Mouse (Mus musculus) erythroid progenitor cell, adult 5-6 weeks (primary cell): ENCODE results near the gene Arpc3. TPM values are rescaled to one million over a fixed set of nuclear protein-coding genes. Genes with fewer than 3 reads are reported as not detected.

ENCODE experiments used
- ATAC-seq: replicated peaks from 2 replicates; pipeline ENCODE4 v1.8.0; 2016; ENCODE audit warnings: moderate number of reproducible peaks, mild to moderate bottlenecking, moderate TSS enrichment, inconsistent platforms; ENCODE audit not compliant: poor library complexity, low FRiP score, severe bottlenecking
- total RNA-seq, 2 experiments: library from RNA; stranded (forward) in 1 of 2; stranded (reverse) in 1 of 2; fragments of 150-400 nt in 1 of 2; fragments of 186-747, 209-891 nt in 1 of 2; gene quantifications; 2 replicates each; pipeline versions ENCODE4 v1.2.3 to v1.2.4; 2015 to 2017; ENCODE audit warnings: low replicate concordance in 2 of 2

The Arpc3 gene
- total RNA-seq (2015; ENCODE audit: low replicate concordance), result 115 and 159 TPM in 2 replicates
- 270 and 286 TPM in 2 replicates for total RNA-seq (2017; ENCODE audit: low replicate concordance)

DNA sequence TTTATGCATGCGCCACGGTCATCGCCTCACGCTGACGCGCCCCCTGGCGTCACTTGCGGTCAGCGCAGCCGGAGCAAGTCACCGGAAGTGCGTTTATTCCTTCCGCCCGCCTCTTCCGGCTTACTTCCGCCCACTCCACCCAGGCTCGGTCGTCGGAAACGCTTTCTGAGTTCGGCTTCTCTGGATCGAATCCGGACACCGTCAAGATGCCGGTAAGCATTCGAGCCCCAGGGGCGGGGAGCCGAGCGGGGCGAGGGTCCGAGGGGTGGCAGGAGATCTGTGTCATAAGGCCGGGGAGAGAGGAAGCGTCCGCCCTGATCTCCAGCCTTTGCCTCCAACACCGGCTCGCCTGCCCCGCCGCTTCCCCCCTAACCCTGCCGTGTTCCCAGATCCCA, at the start of gene Arpc3:
Gene Arpc3, plus strand, starts transcription at position 93 of the 395 bp plus-strand sequence.
- peak; percentile 95 for ATAC-seq

DNA sequence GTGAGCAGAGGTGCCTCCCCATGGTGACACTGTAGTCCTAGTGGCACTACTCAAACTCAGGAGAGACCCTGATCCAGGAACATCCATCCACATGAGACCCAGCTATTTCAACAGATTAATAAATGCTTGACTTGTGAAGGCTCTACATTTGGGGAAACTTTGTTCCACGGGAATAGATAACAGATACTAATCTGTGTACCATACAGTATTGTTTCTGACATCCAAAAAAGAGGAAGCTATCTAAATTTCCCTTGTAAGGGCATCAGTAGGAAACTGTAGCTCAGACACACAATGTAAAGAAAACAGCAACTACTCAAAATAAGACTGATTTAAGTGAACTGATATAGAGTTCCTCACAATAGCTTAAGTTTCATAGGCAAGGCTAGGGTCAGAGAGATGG, 48.8 kb upstream of the Arpc3 start:
- ATAC-seq, result no peak

DNA sequence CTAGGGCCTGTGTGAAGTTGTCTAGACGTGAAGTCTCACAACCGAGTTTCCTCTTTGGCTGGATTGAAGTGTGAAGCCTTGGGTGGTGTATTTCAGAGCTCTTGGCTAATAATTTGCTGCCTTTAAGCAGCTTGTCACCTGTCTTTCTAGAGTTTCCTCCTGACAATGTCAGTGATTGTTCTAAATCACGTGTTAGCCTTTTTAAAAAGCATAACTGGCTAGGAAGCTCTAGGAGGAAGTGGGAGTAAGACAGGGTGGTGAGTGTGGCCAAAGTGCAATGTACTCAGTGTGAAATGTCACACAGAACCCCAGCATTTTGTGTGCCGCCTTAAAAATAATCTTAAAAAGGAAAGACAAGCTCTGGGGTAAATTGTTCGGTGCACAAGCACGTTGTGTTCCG, 47.9 kb upstream of the Arpc3 start:
- no peak for ATAC-seq

DNA sequence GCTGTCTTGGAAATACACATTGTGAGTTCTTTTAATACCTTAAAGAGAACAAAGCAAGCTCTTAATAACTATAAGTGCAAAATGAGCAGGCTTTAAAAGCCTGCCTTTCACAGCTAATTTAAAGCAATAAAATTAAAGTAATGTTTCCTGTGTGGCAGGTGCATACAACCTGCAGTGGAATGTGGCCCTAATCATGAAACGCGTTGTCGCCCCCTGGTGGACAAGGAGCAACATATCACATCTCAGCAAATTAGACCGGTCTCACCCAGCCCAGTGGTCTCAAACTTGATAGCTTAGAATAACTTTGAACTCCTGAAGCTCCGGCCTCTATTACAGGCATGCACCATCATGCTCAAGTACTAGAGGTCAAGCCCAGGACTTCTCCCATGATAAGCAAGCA, 47.4 kb upstream of the Arpc3 start:
- ATAC-seq, result peak; percentile 88

DNA sequence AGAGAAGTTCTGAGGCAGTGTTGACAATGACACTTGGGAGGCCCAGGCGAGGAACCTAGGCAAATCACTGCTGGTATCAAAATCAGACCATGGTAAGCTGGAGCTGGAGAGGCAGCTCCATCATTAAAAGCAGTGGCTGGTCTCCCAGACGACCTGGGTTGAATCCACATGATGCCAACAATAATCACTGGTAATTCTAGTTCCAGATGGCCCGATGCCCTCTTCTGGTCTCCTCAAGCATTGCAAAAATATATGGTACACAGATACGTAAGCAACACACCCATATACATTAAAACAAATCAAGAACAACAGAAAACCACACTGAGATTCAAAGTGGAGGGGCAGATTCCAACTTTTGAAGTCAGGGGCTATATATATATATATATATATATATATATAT, 45.9 kb upstream of the Arpc3 start:
- ATAC-seq, result no peak

DNA sequence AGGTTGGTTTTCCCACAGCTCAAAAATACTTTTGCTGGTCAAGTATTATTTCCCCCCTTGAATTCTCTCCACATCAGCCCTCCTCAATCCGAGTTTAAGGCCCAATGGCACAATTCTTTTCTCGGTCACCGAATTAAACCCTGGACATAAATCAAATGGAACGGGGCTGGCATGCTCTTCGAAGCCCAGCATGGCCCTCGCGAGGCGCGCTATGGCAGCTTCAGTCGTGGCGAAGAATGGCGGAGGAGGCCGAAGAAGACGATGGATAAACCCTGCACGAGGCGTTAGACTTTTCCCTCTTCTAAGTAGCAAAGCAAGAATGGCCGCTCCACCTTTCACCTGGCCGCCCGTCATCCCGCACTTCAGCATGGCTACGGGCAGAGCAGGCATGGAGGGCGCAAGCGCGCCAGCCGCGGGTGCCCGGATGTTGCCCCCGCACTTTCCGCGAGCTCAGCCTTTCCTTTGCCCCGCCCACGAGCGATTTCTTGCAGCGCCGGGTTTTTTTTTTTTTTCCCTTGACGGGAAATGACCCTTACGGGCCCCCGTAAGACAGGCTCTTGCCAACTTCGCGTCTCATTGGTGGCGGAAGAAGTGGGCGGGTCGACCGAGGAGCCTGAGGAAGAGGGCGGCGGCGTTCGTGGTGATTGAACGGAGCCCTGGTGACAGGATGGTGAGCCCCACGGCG, 37.7 kb upstream of the Arpc3 start, which contains the start of the genes Rad9b and Vps29:
Gene Rad9b, minus strand, starts transcription at position 427 of the 685 bp plus-strand sequence.
Gene Vps29, plus strand, starts transcription at position 563 of the 685 bp plus-strand sequence.
- ATAC-seq, result peak; percentile 98

DNA sequence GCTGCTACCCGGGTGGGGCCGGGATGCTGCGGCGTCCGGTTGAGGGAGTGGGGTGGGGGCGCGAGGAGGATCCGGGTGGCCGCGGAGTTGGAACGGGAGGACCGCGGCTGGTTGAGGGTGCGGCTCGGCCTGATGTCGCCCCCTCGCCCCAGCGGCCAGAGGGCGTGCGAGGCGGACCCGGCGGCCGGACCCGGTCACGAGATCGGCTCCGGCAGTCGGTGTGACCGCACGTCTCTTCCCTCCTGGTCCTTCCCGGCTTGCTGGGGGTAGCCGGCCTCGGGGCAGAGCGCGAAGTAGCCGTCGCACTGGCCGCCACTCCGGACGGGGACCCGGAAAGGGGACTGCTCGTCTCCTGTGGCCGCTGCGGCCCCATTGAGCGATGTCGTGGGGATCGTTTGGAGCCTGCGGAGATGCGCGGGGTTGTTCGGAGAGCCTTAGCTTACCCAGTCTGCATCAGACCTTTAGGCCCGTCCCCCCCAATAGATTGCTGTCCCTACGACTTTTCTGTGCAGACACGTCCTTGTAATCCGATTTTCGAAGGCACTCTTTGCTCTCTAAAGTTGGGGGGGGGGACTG, 37.1 kb upstream of the Arpc3 start:
- ATAC-seq, result peak; percentile 10

DNA sequence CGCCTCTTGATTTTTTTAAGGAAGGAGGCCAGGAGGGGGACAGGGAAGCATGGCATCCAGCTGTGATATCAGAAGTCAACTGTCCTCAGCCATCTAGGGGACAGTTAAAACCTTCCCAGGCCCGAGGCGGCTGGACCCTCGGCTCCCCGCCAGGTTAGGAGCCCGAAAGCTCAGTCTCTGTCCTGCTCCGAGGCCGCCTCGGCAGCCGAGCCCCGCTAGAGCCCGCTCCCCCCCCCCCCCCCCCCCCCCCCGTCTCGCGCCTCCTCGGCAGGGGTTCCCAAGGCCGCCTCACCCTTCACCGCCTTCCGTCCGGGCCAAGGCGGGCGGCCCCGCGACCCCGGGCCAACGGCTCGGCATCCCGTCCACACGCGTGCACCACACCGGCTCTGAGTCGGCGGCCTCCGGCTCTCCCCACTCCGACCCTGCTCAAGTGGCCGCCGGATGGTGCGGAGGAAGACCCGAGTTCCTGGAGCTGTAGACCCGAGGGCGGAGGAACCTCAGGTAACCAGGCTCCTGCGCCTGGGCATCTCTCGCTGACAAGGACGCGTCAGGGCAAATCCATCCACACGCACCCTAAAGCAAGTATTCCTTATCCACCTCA, 20.0 kb upstream of the Arpc3 start, which contains the start of gene Gpn3:
Gene Gpn3, plus strand, starts transcription at position 286 of the 601 bp plus-strand sequence.
- peak; percentile 68 for ATAC-seq

DNA sequence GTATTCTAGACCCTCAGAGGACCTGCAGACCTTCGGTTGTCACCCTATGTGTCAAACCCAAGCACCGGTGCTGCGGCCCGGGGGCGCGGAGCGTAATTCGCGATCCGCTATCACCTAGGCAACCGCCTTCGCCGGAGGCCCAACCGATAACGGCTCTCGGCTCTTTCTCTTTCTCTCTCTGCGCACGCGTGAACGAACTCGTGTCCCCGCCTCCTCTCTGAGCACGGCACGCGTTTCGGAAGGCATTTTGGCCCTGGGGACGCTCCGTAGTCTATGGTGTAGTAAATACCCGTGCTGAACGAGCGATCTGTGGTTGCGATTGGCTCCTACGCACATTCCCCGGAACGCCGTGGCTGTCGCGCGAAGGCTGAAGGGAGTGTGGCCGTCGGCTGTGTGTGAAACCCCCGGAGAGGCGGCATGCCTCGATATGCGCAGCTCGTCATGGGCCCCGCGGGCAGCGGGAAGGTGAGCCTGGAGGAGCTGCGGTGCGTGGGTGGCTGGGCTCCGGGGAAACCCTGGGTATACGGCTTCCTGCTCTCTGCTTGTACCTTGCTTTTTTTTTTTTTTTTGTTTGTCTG, 19.4 kb upstream of the Arpc3 start, which contains the start of gene Fam216a:
Gene Fam216a, minus strand, starts transcription at position 173 of the 578 bp plus-strand sequence.
- ATAC-seq, result peak; percentile 91

DNA sequence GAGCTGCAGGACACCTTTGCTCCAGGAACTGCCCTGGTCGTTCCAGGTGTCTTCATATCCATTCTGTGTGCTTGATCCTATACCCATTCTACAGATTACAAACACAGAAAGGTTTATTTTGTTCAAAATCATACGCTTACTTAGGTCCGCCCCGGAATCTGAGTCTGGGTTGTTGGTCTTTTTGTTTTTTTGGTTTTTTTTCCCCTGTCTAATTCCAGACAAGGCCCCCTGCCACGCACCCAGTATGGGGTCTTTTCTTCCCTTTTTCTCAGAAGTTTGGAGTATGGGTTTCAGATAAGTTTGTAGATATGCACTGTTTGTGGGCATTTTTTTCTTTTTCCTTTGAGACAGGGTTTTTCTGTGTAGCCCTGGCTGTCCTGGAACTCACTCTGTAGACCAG, 18.8 kb upstream of the Arpc3 start:
- no peak for ATAC-seq

DNA sequence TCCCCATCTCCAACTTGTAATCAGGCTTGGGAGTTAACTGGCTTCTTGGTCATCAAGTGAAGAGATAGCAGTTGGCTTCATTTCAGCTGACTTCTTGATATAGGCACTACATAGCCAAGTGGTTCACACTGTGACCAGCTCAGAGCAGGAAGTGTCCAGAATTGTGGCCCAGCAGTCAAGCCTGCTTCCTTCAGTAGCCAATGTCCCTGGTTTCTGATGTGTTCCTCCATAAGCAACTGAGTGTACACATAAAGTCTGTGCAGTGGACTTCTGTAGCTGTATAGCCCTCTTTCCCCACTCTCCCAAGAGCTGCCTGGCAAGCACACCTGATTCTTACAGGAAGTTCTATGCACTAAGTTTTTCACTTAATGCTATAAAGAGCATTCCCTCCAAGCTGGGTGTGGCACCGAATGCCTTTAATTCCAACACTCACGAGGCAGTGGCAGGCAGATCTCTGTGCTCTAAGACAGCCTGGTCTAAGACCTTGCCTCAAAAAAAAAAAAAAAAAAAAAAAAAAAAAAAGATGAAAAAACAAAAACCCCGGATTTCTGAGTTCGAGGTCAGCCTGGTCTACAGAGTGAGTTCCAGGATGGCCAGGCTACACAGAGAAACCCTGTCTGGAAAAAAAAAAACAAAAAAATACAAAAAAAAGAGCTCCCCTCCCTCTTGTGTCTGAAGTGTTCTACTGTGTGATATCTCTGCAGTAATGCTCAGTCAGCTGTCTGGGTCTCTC, 14.4 kb upstream of the Arpc3 start:
- no peak for ATAC-seq

DNA sequence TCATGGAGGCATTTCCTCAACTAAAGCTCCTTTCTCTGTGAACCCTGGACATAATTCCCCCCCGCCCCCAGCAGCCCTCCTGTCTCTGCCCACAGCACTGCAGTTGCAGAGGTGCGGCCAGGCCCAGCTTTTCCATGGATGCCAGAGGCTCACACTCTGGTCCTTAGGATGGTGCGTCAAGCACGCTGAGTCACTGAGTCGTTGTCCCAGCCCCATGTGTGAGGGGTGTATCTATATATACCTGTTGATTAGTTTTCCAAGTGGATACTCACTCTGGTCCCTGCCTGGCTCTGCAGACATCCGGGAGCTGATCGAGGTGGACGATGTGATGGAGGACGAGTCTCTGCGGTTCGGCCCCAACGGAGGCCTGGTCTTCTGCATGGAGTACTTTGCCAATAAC, 13.5 kb upstream of the Arpc3 start:
- no peak for ATAC-seq

DNA sequence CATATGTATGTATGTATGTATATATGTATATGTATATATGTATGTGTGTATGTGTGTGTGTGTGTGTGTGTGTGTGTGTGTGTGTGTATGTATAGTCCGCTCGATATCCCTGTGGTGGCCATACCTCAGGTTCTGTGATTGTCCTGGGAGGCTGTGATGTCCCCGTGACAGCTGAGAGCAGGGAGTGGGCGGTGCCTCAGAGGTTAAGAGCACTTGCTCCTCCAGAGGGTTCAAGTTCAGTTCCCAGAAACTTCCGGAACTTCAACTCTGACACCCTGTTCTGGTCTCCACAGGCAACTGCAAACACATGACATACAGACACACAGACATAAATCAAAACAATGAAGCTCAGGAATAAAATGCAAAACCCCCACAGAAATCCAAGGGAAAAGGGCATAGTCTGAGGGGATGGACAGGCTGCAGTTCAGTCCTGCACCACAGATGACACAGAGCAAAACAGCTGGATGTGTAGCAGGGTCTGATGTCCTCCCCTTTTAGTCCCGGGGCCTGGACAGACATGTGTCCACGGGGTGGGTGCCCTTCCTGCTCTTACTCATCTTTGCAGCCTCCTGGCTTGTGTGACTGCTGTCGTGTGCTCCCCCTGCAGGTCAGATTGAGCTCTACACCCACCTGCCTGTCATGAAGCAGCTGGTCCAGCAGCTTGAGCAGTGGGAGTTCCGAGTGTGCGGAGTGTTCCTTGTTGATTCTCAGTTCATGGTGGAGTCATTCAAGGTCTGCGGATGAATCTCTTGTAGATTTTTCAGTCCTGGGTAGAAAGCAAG, 12.1 kb upstream of the Arpc3 start:
- ATAC-seq, result peak; percentile 96

DNA sequence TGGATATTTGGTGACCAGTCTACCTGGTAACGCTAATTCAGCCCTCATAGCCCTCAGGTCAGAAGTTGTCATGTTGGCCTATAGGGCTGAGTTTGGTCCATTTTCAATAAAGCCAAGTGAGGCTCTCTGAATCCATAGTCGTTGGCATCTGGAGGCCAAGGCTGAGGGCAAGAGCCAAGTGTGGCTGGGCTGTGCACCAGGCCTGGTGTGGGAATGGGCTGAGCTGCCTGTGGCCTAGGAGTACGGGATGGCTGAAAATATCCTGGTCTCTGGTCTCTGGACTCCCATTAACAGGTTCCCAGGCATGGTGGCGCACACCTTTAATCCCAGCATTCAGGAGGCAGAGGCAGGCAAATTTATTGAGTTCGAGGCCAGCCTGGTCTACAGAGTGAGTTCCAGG, 1.7 kb upstream of the Arpc3 start:
- ATAC-seq, result no peak

DNA sequence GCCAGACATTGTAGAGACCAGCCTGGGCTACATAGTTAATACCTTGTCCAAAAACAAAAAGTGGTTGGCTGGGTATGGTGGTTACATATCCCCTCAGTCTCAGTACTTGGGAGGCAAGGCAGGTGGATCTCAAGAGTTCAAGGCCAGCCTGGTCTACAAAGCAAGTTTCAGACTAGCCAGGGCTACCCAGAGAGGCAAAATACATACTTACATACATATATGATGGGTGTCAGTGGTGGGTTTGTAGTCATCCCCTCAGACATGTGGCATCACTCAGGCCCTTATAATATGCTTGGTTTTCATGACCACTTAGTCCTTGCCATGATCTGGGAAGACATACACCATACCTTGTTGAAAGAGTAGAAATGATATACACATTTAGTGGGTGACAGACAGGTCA, 1.0 kb upstream of the Arpc3 start:
- no peak for ATAC-seq

DNA sequence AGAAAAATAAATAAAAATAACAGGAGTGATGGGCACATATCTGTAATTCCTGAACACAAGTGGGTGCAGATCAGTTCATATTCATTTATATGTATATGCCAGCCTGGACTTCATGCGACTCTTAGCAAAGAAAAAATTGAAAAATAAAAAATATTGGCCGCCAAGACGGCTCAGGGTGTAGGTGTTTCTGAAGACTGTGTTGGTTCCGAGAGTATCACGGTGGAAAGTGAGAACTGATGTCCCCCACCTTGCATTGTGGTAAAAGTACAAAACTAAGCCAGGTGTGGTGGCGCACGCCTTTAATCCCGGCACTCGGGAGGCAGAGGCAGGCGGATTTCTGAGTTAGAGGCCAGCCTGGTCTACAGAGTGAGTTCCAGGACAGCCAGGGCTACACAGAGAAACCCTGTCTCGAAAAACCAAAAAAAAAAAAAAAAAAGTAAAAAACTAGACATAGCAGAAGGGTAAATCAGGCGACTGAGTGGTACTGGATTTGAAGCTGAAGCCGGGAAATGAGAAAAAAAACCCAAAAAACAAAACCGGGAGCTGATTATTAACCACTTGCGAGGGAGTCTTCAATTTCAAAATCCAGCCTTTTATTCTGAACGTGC, 396 bp upstream of the Arpc3 start:
- no peak for ATAC-seq

DNA sequence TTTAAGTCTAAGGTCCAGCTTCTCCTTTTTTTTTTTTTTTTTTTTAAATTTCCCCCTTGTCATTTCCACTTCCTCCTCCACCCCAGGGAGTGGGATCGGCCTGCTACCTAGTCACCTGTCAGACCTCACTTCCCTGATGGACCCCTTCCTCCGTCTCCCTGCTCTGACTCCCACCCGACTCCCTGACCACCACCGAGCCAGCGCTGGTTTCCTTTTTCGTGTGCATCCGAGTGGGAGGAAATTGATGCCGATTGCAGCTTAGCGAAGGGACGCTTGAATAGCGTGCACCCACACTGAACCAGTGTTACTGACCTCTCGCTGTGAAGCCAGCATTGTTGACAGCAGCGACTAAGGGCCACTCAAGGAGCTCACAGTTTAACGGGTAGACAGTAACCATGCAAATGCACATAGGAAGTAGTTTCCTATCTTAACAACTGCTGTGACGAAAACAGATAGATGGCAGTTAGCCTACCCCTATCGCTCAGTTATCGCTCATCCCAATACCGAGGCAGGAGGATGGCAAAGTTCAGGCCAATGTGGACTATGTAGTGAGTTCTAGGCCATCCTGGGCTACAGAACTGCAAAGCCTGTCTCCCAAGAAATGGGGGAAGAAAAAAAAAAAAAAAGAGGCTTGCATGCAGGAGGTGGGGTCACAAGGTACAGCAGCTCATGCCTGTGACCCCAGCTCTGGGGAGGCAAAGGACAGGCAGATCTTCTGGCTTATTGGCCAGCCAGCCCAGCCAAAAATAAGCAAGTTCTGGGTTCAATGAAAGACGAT, 738 bp downstream of the Arpc3 start:
- ATAC-seq, result peak; percentile 37

DNA sequence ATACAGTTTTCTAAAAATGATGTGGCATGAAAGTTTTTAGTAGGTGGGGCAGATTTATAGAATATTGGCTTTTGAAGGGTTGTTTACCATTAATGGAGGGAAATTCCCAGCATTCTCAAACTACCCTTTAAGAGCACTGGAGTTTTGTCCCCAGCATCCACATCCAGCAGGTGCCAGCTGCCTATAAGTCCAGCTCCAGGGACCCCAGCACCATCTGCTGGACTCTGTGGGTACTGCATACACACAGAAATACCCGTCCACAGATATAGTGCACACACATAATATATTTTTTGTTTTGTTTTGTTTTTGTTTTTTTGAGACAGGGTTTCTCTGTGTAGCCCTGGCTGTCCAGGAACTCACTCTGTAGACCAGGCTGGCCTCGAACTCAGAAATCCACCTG, 2.2 kb downstream of the Arpc3 start:
- peak; percentile 67 for ATAC-seq
